Mouse (Mus musculus): ENCODE data around the gene Rtn4r. TPM values are rescaled to one million over a fixed set of nuclear protein-coding genes. Genes with fewer than 3 reads are reported as not detected.
A peak's percentile ranks its signal among the peaks of the same experiment; 100 is the strongest.

Rtn4r gene
- polyA plus RNA-seq, 2 experiments: 7.6 to 17.3 TPM

- H3K27ac ChIP-seq (replicated peaks; ENCODE audit: low read depth, low read length): no peak overlapping the region
- peaks cover 16% of the 10 kb centered on the region for H3K27me3 ChIP-seq (ENCODE audit: control insufficient read depth, insufficient read depth, low read length)
- H3K9me3 ChIP-seq (ENCODE audit: control insufficient read depth, low read length): no peaks in the 10 kb centered on the region
- no peak overlapping the region for H3K4me2 ChIP-seq (replicated peaks; ENCODE audit: low read depth, low read length, severe bottlenecking)
- TF ChIP-seq POLR2A (IDR thresholded peaks at IDR 0.05; ENCODE audit: borderline replicate concordance, extremely low read depth, insufficient read depth, insufficient read length): no peak
- peaks cover 5% of the 10 kb centered on the region; the same call in 1 of the 2 replicates for H3K4me1 ChIP-seq (ENCODE audit: control insufficient read depth, insufficient read depth, low read length)
- no peak for ATAC-seq (ENCODE audit: low FRiP score, low read depth)
- DNase-seq (ENCODE audit: low spot score): no peak
- H3K36me3 ChIP-seq (ENCODE audit: control insufficient read depth, insufficient read depth, low read length): no peaks in the 10 kb centered on the region
- WGBS: 84% methylated on average over 4 of the region's 4 CpGs
- no peak overlapping the region for H3K9ac ChIP-seq (ENCODE audit: low read depth, low read length, severe bottlenecking)
- no peak overlapping the region for H3K4me3 ChIP-seq (replicated peaks; ENCODE audit: low read length)
Measured at GRCm38 (mm10) chr16:18124040-18124439, 3.4 kb upstream of the Rtn4r start.

- peaks cover 7% of the 10 kb centered on the region; the same call in 1 of the 2 replicates for H3K4me1 ChIP-seq (ENCODE audit: control insufficient read depth, insufficient read depth, low read length)
- DNase-seq (ENCODE audit: low spot score): no peak
- H3K4me3 ChIP-seq (replicated peaks; ENCODE audit: low read length): no peak overlapping the region
- no peak overlapping the region for H3K4me2 ChIP-seq (replicated peaks; ENCODE audit: low read depth, low read length, severe bottlenecking)
- no peaks in the 10 kb centered on the region for H3K9me3 ChIP-seq (ENCODE audit: control insufficient read depth, low read length)
- H3K27me3 ChIP-seq (ENCODE audit: control insufficient read depth, insufficient read depth, low read length): peaks cover 16% of the 10 kb centered on the region
- H3K9ac ChIP-seq (ENCODE audit: low read depth, low read length, severe bottlenecking): no peak overlapping the region
- WGBS: 23% methylated on average over 5 of the region's 5 CpGs
- H3K36me3 ChIP-seq (ENCODE audit: control insufficient read depth, insufficient read depth, low read length): no peaks in the 10 kb centered on the region
- no peak for ATAC-seq (ENCODE audit: low FRiP score, low read depth)
- no peak for TF ChIP-seq POLR2A (IDR thresholded peaks at IDR 0.05; ENCODE audit: borderline replicate concordance, extremely low read depth, insufficient read depth, insufficient read length)
- H3K27ac ChIP-seq (replicated peaks; ENCODE audit: low read depth, low read length): no peak overlapping the region
Measured at GRCm38 (mm10) chr16:18124626-18125025, 2.8 kb upstream of the Rtn4r start.

- no peak overlapping the region for H3K9ac ChIP-seq (ENCODE audit: low read depth, low read length, severe bottlenecking)
- H3K27me3 ChIP-seq (ENCODE audit: control insufficient read depth, insufficient read depth, low read length): peaks cover 16% of the 10 kb centered on the region
- no peaks in the 10 kb centered on the region for H3K9me3 ChIP-seq (ENCODE audit: control insufficient read depth, low read length)
- H3K27ac ChIP-seq (replicated peaks; ENCODE audit: low read depth, low read length): no peak overlapping the region
- H3K4me3 ChIP-seq (replicated peaks; ENCODE audit: low read length): no peak overlapping the region
- H3K36me3 ChIP-seq (ENCODE audit: control insufficient read depth, insufficient read depth, low read length): no peaks in the 10 kb centered on the region
- H3K4me1 ChIP-seq (ENCODE audit: control insufficient read depth, insufficient read depth, low read length): peaks cover 10% of the 10 kb centered on the region
- ATAC-seq (ENCODE audit: low FRiP score, low read depth) (no peak), DNase-seq (ENCODE audit: low spot score) (no peak)
- H3K4me2 ChIP-seq (replicated peaks; ENCODE audit: low read depth, low read length, severe bottlenecking): no peak overlapping the region
- 79% methylated on average over 2 of the region's 2 CpGs for WGBS
- no peak for TF ChIP-seq POLR2A (IDR thresholded peaks at IDR 0.05; ENCODE audit: borderline replicate concordance, extremely low read depth, insufficient read depth, insufficient read length)
Measured at GRCm38 (mm10) chr16:18125131-18125530, 2.3 kb upstream of the Rtn4r start.

- Histone ChIP-seq H3K9ac (ENCODE audit: low read depth, low read length, severe bottlenecking) (no peak overlapping the region), H3K36me3 (ENCODE audit: control insufficient read depth, insufficient read depth, low read length) (no peaks in the 10 kb centered on the region), H3K4me2 (replicated peaks; ENCODE audit: low read depth, low read length, severe bottlenecking) (no peak overlapping the region), H3K27ac (replicated peaks; ENCODE audit: low read depth, low read length) (no peak overlapping the region), H3K4me3 (replicated peaks; ENCODE audit: low read length) (no peak overlapping the region), H3K27me3 (ENCODE audit: control insufficient read depth, insufficient read depth, low read length) (peaks cover 16% of the 10 kb centered on the region), H3K9me3 (ENCODE audit: control insufficient read depth, low read length) (no peaks in the 10 kb centered on the region), H3K4me1 (ENCODE audit: control insufficient read depth, insufficient read depth, low read length) (peaks cover 18% of the 10 kb centered on the region)
- 68% methylated on average over 3 of the region's 3 CpGs for WGBS
- ATAC-seq (ENCODE audit: low FRiP score, low read depth): no peak
- no peak for TF ChIP-seq POLR2A (IDR thresholded peaks at IDR 0.05; ENCODE audit: borderline replicate concordance, extremely low read depth, insufficient read depth, insufficient read length)
- DNase-seq (ENCODE audit: low spot score): no peak
Measured at GRCm38 (mm10) chr16:18126211-18126610, 1.2 kb upstream of the Rtn4r start.

- Histone ChIP-seq H3K4me1 (ENCODE audit: control insufficient read depth, insufficient read depth, low read length) (peaks cover 18% of the 10 kb centered on the region), H3K9ac (ENCODE audit: low read depth, low read length, severe bottlenecking) (peak overlapping the region; percentile 69), H3K4me2 (replicated peaks; ENCODE audit: low read depth, low read length, severe bottlenecking) (peak overlapping the region; percentile 99), H3K9me3 (ENCODE audit: control insufficient read depth, low read length) (no peaks in the 10 kb centered on the region), H3K36me3 (ENCODE audit: control insufficient read depth, insufficient read depth, low read length) (no peaks in the 10 kb centered on the region), H3K27me3 (ENCODE audit: control insufficient read depth, insufficient read depth, low read length) (peaks cover 16% of the 10 kb centered on the region), H3K4me3 (replicated peaks; ENCODE audit: low read length) (peak overlapping the region; percentile 67), H3K27ac (replicated peaks; ENCODE audit: low read depth, low read length) (no peak overlapping the region)
- 0 out of 2 replicates have a peak, but pooled peaks have one; percentile 2 for ATAC-seq (ENCODE audit: low FRiP score, low read depth)
- no peak for DNase-seq (ENCODE audit: low spot score)
- TF ChIP-seq POLR2A (IDR thresholded peaks at IDR 0.05; ENCODE audit: borderline replicate concordance, extremely low read depth, insufficient read depth, insufficient read length): no peak
- 1% methylated on average over 47 of the region's 52 CpGs for WGBS
Measured at GRCm38 (mm10) chr16:18127871-18128563, 575 bp downstream of the Rtn4r start.

Measured in limb, embryonic 14.5 days (tissue).